Mouse (Mus musculus) hindbrain, embryonic 10.5 days (tissue): ENCODE measurements at regions not wholly inside any gene's neighbourhood (a gene's known extent, or its start where the extent isn't known, plus 50 kb on each side); places are given as distances from the start of the nearest gene placed in this dataset.

ENCODE experiments used
- DNase-seq: peaks from one replicate; pipeline ENCODE4 v3.0.0-alpha.2; 2017; ENCODE audit warnings: low spot score
- H3K27ac ChIP-seq: fragments of 300-500 bp; sonication (generic); 2 replicates; pipeline ENCODE4 v1.5.1; 2016; ENCODE audit warnings: mild to moderate bottlenecking, moderate library complexity
- H3K27me3 ChIP-seq: fragments of 300-500 bp; sonication (generic); 2 replicates; pipeline ENCODE4 v1.6.1; 2016; ENCODE audit warnings: mild to moderate bottlenecking; ENCODE audit not compliant: poor library complexity, insufficient read depth, severe bottlenecking
- H3K36me3 ChIP-seq: fragments of 300-500 bp; sonication (generic); 2 replicates; pipeline ENCODE4 v1.6.1; 2016; ENCODE audit warnings: mild to moderate bottlenecking, moderate library complexity
- H3K4me1 ChIP-seq: fragments of 300-500 bp; sonication (generic); replicated peaks from 2 replicates; pipeline ENCODE4 v1.6.1; 2016; ENCODE audit warnings: mild to moderate bottlenecking
- H3K4me3 ChIP-seq: fragments of 300-500 bp; sonication (generic); 2 replicates; pipeline ENCODE4 v1.5.1; 2016; ENCODE audit warnings: mild to moderate bottlenecking, moderate library complexity
- H3K9me3 ChIP-seq: fragments of 300-500 bp; sonication (generic); 2 replicates; pipeline ENCODE4 v1.6.1; 2016; ENCODE audit warnings: mild to moderate bottlenecking, moderate library complexity
- WGBS: fragments of 180-500 bp; shearing (Covaris S2); methylation state at CpG from one replicate; pipeline ENCODE4 v1.1.7; 2016; 5-methylcytosine and 5-hydroxymethylcytosine counted together

GRCm38 (mm10) chr5:45103763-45104428, 304.4 kb upstream of the Ldb2 start:
- no peak for DNase-seq
- Histone ChIP-seq H3K4me3 (no peak overlapping the region), H3K27me3 (no peaks in the 10 kb centered on the region), H3K36me3 (no peaks in the 10 kb centered on the region), H3K27ac (0 out of 2 replicates have a peak overlapping the region, but pooled peaks have one; percentile 46), H3K9me3 (no peaks in the 10 kb centered on the region), H3K4me1 (peaks cover 11% of the 10 kb centered on the region; the same call in 1 of the 2 replicates)
- WGBS: 78% methylated on average over 6 of the region's 6 CpGs

DNA sequence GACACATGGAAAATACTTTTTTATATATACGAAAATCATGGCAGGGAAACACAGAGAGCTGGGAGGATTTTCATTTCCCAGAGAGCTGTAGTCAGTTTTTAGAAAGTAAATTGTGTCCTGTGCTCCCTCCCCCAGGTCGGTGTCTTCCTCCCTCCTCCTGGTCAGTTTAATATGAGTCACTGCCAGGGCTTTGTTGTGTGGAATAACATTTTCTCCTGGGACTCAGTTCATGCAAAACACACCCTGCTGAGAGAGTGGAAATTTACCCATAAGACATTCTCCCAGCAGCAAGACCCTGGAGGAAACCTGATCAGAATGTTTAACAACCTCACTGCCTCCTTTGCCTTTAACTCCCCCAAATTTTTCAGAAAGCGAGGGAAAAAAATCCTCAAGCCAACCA, 303.2 kb upstream of the Ldb2 start:
- no peak for DNase-seq
- WGBS: 53% methylated on average over 3 of the region's 3 CpGs
- no peaks in the 10 kb centered on the region for H3K9me3 ChIP-seq
- H3K4me1 ChIP-seq: peaks cover 11% of the 10 kb centered on the region; the same call in 1 of the 2 replicates
- peak overlapping the region; percentile 67 for H3K27ac ChIP-seq
- no peak overlapping the region for H3K4me3 ChIP-seq
- H3K27me3 ChIP-seq: no peaks in the 10 kb centered on the region
- H3K36me3 ChIP-seq: no peaks in the 10 kb centered on the region

- H3K27ac ChIP-seq: no peak overlapping the region
- DNase-seq: no peak
- H3K4me3 ChIP-seq: no peak overlapping the region
- 78% methylated on average over 4 of the region's 4 CpGs for WGBS
- peaks cover 11% of the 10 kb centered on the region; the same call in 1 of the 2 replicates for H3K4me1 ChIP-seq
- no peaks in the 10 kb centered on the region for H3K36me3 ChIP-seq
- H3K9me3 ChIP-seq: no peaks in the 10 kb centered on the region
- no peaks in the 10 kb centered on the region for H3K27me3 ChIP-seq
Measured at GRCm38 (mm10) chr5:45101777-45102176, 302.3 kb upstream of the Ldb2 start.

GRCm38 (mm10) chr5:45099082-45099481, 299.6 kb upstream of the Ldb2 start:
- WGBS: 95% methylated on average over 2 of the region's 2 CpGs
- no peaks in the 10 kb centered on the region for H3K27me3 ChIP-seq
- peaks cover 13% of the 10 kb centered on the region for H3K4me1 ChIP-seq
- DNase-seq: no peak
- H3K9me3 ChIP-seq: no peaks in the 10 kb centered on the region
- no peaks in the 10 kb centered on the region for H3K36me3 ChIP-seq
- no peak overlapping the region for H3K4me3 ChIP-seq
- H3K27ac ChIP-seq: no peak overlapping the region

- no peaks in the 10 kb centered on the region for H3K36me3 ChIP-seq
- 91% methylated on average over 1 of the region's 1 CpGs for WGBS
- no peak overlapping the region for H3K4me3 ChIP-seq
- peaks cover 16% of the 10 kb centered on the region for H3K4me1 ChIP-seq
- no peak overlapping the region for H3K27ac ChIP-seq
- DNase-seq: no peak
- no peaks in the 10 kb centered on the region for H3K27me3 ChIP-seq
- H3K9me3 ChIP-seq: no peaks in the 10 kb centered on the region
Measured at GRCm38 (mm10) chr5:45097941-45098340, 298.5 kb upstream of the Ldb2 start.

- H3K4me1 ChIP-seq: no peaks in the 10 kb centered on the region
- no peaks in the 10 kb centered on the region for H3K27me3 ChIP-seq
- no peaks in the 10 kb centered on the region for H3K36me3 ChIP-seq
- DNase-seq: no peak
- WGBS: 91% methylated on average over 1 of the region's 1 CpGs
- H3K9me3 ChIP-seq: 0 out of 2 replicates have a peak, but pooled peaks cover 5% of the 10 kb centered on the region
- H3K27ac ChIP-seq: no peak overlapping the region
- H3K4me3 ChIP-seq: no peak overlapping the region
Measured at GRCm38 (mm10) chr5:45084741-45085140, 285.3 kb upstream of the Ldb2 start.

- no peak for DNase-seq
- Histone ChIP-seq H3K4me3 (no peak overlapping the region), H3K27me3 (no peaks in the 10 kb centered on the region), H3K27ac (no peak overlapping the region), H3K9me3 (no peaks in the 10 kb centered on the region), H3K36me3 (no peaks in the 10 kb centered on the region), H3K4me1 (no peaks in the 10 kb centered on the region)
Measured at GRCm38 (mm10) chr5:45082601-45083000, 283.1 kb upstream of the Ldb2 start.

DNA sequence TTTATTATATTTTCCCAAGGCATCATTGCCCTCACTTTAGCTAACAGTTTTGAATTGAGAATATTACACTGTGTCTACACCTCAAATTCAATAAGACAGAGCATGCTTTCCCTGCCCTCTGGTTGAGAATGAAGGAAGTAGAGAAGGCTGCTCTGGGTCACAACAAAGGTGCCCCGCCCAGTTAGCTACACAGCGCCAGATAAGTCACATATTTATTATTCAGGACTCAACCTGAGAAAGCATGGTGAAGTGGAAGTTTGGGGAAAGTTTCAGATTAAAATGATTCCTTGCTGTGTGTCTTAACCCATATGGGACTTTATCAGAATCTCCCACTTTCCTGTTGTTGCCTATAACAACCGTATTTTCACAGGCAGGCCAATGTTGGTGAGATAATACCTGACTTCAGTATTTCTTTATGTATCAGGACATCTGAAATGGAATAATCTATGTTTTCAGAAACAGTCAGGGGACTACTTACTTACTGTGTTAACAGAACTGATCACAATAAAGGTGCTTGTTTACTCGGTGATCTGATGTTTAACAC, 276.9 kb upstream of the Ldb2 start:
- no peak for DNase-seq
- WGBS: 89% methylated on average over 4 of the region's 4 CpGs

DNA sequence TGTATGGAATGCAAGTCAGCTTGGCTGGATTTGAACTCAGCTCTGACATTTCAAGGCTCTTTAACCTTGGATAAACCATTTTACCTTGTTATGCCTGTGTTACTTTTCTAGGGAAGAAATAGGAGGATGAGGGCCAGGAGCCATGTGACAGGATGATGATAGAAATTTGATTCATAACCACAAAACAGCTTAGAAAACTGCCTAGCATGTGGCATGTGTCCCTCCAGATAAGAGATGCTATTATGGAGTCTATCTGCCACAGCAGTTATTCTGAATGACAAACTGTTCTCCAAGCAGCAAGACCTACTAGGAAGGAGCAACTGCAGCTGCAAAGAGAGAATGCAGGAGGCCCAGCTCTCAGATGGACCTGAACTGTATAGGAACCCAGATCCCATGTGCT, 275.7 kb upstream of the Ldb2 start:
- Histone ChIP-seq H3K27me3 (no peaks in the 10 kb centered on the region), H3K4me1 (no peaks in the 10 kb centered on the region), H3K27ac (no peak overlapping the region), H3K4me3 (no peak overlapping the region), H3K36me3 (no peaks in the 10 kb centered on the region), H3K9me3 (no peaks in the 10 kb centered on the region)
- DNase-seq: no peak

More for the DNA sequence above, 276.9 kb upstream of the Ldb2 start:
- Histone ChIP-seq H3K36me3 (no peaks in the 10 kb centered on the region), H3K4me3 (no peak overlapping the region), H3K27me3 (no peaks in the 10 kb centered on the region), H3K9me3 (no peaks in the 10 kb centered on the region), H3K27ac (no peak overlapping the region), H3K4me1 (no peaks in the 10 kb centered on the region)

DNA sequence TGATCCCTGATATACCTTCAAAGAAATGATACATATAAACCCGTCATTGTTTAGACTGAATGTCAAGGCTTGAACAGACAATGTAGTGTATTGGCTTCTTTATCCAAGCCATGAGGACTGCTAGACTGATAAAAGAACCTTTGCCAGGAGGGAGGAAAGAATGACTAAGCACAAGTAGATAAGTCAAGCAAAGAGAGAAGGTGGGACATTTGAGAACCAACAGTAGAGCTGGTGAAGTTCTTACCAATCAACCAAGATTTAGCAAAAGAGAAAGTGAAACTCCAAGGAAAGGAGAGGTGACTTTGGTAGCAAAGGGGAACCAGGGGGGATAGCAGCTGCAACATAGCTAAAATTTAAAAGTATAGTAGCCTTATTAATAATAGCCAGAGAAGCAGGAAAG, 273.0 kb upstream of the Ldb2 start:
- DNase-seq: no peak
- H3K27me3 ChIP-seq: no peaks in the 10 kb centered on the region
- 90% methylated on average over 1 of the region's 1 CpGs for WGBS
- no peaks in the 10 kb centered on the region for H3K4me1 ChIP-seq
- no peaks in the 10 kb centered on the region for H3K36me3 ChIP-seq
- H3K9me3 ChIP-seq: no peaks in the 10 kb centered on the region
- no peak overlapping the region for H3K4me3 ChIP-seq
- no peak overlapping the region for H3K27ac ChIP-seq

DNA sequence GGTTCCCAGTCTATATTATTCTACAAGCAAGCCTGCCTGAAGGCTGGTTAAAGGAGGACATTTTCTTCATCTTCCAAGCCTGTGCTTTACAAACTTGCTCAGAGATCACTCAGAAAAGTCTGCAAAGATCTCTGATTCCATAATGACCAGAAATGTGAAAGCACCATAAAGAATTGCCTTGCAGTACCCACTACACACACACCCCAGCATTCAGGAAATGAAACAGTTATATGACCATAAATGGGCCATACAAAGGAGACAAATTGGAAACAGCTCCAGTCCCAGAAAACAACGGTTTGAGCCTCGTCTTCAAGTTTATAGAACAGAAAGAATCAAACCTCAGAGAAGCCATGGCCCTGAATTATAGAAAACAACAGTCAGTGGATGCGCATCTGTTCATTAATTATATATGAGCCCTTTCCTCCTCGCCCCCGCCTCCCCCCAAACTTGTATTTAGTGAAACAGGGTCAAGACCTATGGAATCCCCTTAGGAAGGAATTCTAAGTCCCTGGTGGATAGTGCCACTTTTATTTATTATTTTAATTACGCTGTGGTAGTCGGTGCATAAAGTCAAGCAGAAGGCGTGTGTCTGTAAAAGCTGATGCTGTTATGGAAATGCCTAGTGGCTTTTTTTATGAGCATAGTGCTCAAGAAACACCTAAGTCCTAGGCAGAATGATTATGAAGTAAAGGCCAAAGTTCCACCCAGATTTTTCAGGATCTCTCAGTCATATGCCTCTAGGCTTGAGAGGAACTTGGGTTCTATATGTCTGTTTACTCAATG, 266.6 kb upstream of the Ldb2 start:
- no peaks in the 10 kb centered on the region for H3K36me3 ChIP-seq
- WGBS: 73% methylated on average over 8 of the region's 8 CpGs
- H3K4me1 ChIP-seq: peaks cover 12% of the 10 kb centered on the region
- no peaks in the 10 kb centered on the region for H3K9me3 ChIP-seq
- no peak overlapping the region for H3K27ac ChIP-seq
- H3K4me3 ChIP-seq: no peak overlapping the region
- H3K27me3 ChIP-seq: no peaks in the 10 kb centered on the region
- no peak for DNase-seq

GRCm38 (mm10) chr5:45062567-45062966, 263.1 kb upstream of the Ldb2 start:
- peaks cover 12% of the 10 kb centered on the region for H3K4me1 ChIP-seq
- H3K4me3 ChIP-seq: no peak overlapping the region
- no peaks in the 10 kb centered on the region for H3K9me3 ChIP-seq
- no peaks in the 10 kb centered on the region for H3K36me3 ChIP-seq
- no peak for DNase-seq
- no peaks in the 10 kb centered on the region for H3K27me3 ChIP-seq
- 48% methylated on average over 2 of the region's 2 CpGs for WGBS
- no peak overlapping the region for H3K27ac ChIP-seq

GRCm38 (mm10) chr5:45055276-45055959, 255.9 kb upstream of the Ldb2 start:
- Histone ChIP-seq H3K9me3 (no peaks in the 10 kb centered on the region), H3K27ac (no peak overlapping the region), H3K36me3 (no peaks in the 10 kb centered on the region), H3K27me3 (no peaks in the 10 kb centered on the region), H3K4me1 (no peaks in the 10 kb centered on the region), H3K4me3 (no peak overlapping the region)
- no peak for DNase-seq
- 77% methylated on average over 4 of the region's 4 CpGs for WGBS
